Mouse (Mus musculus): ENCODE measurements around the gene Ephb2. TPM values are rescaled to one million over a fixed set of nuclear protein-coding genes. Genes with fewer than 3 reads are reported as not detected.

The Ephb2 gene
- total and polyA plus RNA-seq, 2 experiments from 2014 or later = 15.6 to 202 TPM

DNA sequence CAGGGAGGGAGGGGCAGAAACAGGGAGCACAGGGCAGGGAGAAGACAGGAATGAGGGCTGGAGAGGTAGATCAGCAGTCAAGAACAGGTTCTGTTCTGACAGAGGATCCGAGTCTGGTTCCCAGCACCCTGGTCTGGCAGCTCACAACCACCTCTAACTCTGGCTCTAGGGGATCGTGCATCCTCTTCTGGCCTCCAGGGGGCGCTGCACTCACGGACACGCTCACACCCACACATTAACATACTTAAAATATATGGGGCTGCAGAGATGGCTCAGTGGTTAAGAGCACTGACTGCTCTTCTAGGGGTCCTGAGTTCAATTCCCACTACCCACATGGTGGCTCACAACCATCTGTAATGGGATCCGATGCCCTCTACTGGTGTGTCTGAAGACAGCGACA lies 24.2 kb upstream of the Ephb2 start:
- Histone ChIP-seq H3K27ac (ENCODE audit: low read depth, low read length) (no peak overlapping the region), H3K4me2 (ENCODE audit: low read depth, low read length, poor library complexity, severe bottlenecking) (no peak overlapping the region), H3K36me3 (ENCODE audit: insufficient read depth, low read length) (no peaks in the 10 kb centered on the region), H3K27me3 (ENCODE audit: insufficient read depth, low read length) (no peaks in the 10 kb centered on the region), H3K4me3 (ENCODE audit: low read depth, low read length) (no peak overlapping the region), H3K9ac (replicated peaks; ENCODE audit: low read length, poor library complexity, severe bottlenecking) (no peak overlapping the region), H3K9me3 (ENCODE audit: low read length) (no peaks in the 10 kb centered on the region), H3K4me1 (ENCODE audit: insufficient read depth, low read length) (peaks cover 13% of the 10 kb centered on the region)
- TF ChIP-seq CTCF (IDR thresholded peaks at IDR 0.05) = no peak
- ATAC-seq (ENCODE audit: low FRiP score) = no peak
- 86% methylated on average over 7 of the region's 7 CpGs for WGBS
- no peak for DNase-seq (ENCODE audit: low spot score)

- ATAC-seq (ENCODE audit: low FRiP score) (no peak), DNase-seq (ENCODE audit: low spot score) (no peak)
- H3K27me3 ChIP-seq (ENCODE audit: insufficient read depth, low read length) = no peaks in the 10 kb centered on the region
- no peak overlapping the region for H3K27ac ChIP-seq (ENCODE audit: low read depth, low read length)
- H3K4me1 ChIP-seq (ENCODE audit: insufficient read depth, low read length) = no peaks in the 10 kb centered on the region
- H3K4me2 ChIP-seq (ENCODE audit: low read depth, low read length, poor library complexity, severe bottlenecking) = no peak overlapping the region
- H3K36me3 ChIP-seq (ENCODE audit: insufficient read depth, low read length) = no peaks in the 10 kb centered on the region
- no peaks in the 10 kb centered on the region for H3K9me3 ChIP-seq (ENCODE audit: low read length)
- peak; percentile 50; the same call in 1 of the 2 replicates for TF ChIP-seq CTCF (IDR thresholded peaks at IDR 0.05)
- no peak overlapping the region for H3K4me3 ChIP-seq (ENCODE audit: low read depth, low read length)
- WGBS = 23% methylated on average over 6 of the region's 6 CpGs
- H3K9ac ChIP-seq (replicated peaks; ENCODE audit: low read length, poor library complexity, severe bottlenecking) = no peak overlapping the region
Measured at GRCm38 (mm10) chr4:136855081-136855480, 19.3 kb upstream of the Ephb2 start.

- H3K36me3 ChIP-seq (ENCODE audit: insufficient read depth, low read length) = no peaks in the 10 kb centered on the region
- 87% methylated on average over 12 of the region's 12 CpGs for WGBS
- H3K27ac ChIP-seq (ENCODE audit: low read depth, low read length) = no peak overlapping the region
- no peak overlapping the region for H3K4me3 ChIP-seq (ENCODE audit: low read depth, low read length)
- H3K4me2 ChIP-seq (ENCODE audit: low read depth, low read length, poor library complexity, severe bottlenecking) = no peak overlapping the region
- TF ChIP-seq CTCF (IDR thresholded peaks at IDR 0.05) = no peak
- no peak for ATAC-seq (ENCODE audit: low FRiP score)
- no peaks in the 10 kb centered on the region for H3K4me1 ChIP-seq (ENCODE audit: insufficient read depth, low read length)
- H3K27me3 ChIP-seq (ENCODE audit: insufficient read depth, low read length) = no peaks in the 10 kb centered on the region
- DNase-seq (ENCODE audit: low spot score) = no peak
- no peaks in the 10 kb centered on the region for H3K9me3 ChIP-seq (ENCODE audit: low read length)
- no peak overlapping the region for H3K9ac ChIP-seq (replicated peaks; ENCODE audit: low read length, poor library complexity, severe bottlenecking)
Measured at GRCm38 (mm10) chr4:136852989-136853388, 17.2 kb upstream of the Ephb2 start.

GRCm38 (mm10) chr4:136852119-136852518 lies 16.3 kb upstream of the Ephb2 start:
- Histone ChIP-seq H3K9me3 (ENCODE audit: low read length) (no peaks in the 10 kb centered on the region), H3K9ac (replicated peaks; ENCODE audit: low read length, poor library complexity, severe bottlenecking) (no peak overlapping the region), H3K27me3 (ENCODE audit: insufficient read depth, low read length) (no peaks in the 10 kb centered on the region), H3K36me3 (ENCODE audit: insufficient read depth, low read length) (no peaks in the 10 kb centered on the region), H3K4me1 (ENCODE audit: insufficient read depth, low read length) (no peaks in the 10 kb centered on the region), H3K27ac (ENCODE audit: low read depth, low read length) (no peak overlapping the region), H3K4me2 (ENCODE audit: low read depth, low read length, poor library complexity, severe bottlenecking) (no peak overlapping the region), H3K4me3 (ENCODE audit: low read depth, low read length) (no peak overlapping the region)
- ATAC-seq (ENCODE audit: low FRiP score) (no peak), DNase-seq (ENCODE audit: low spot score) (no peak)
- WGBS = 65% methylated on average over 5 of the region's 5 CpGs
- TF ChIP-seq CTCF (IDR thresholded peaks at IDR 0.05) = no peak

DNA sequence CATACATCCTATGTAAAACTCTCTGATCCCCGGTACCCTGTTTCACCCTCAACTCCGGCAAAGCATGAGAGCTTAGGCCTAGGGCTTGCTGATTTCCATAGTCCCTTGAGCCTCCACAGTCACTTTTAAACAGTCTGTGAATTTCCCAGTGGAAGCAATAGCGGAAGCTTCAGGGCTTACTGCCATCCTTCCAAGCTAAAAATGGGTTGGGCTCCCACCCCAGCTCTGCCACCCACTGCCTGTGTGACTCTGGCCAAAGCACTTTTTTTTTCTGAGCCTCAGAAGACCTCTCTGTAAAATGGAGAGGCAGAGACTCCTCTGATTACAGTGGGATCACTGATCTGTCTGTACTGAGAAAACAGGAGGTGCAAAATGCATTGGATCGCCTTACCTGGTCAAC lies 12.8 kb upstream of the Ephb2 start:
- Histone ChIP-seq H3K27me3 (ENCODE audit: insufficient read depth, low read length) (no peaks in the 10 kb centered on the region), H3K36me3 (ENCODE audit: insufficient read depth, low read length) (no peaks in the 10 kb centered on the region), H3K27ac (ENCODE audit: low read depth, low read length) (no peak overlapping the region), H3K9ac (replicated peaks; ENCODE audit: low read length, poor library complexity, severe bottlenecking) (no peak overlapping the region), H3K4me2 (ENCODE audit: low read depth, low read length, poor library complexity, severe bottlenecking) (no peak overlapping the region), H3K9me3 (ENCODE audit: low read length) (no peaks in the 10 kb centered on the region), H3K4me1 (ENCODE audit: insufficient read depth, low read length) (no peaks in the 10 kb centered on the region), H3K4me3 (ENCODE audit: low read depth, low read length) (no peak overlapping the region)
- no peak for TF ChIP-seq CTCF (IDR thresholded peaks at IDR 0.05)
- ATAC-seq (ENCODE audit: low FRiP score) = no peak
- DNase-seq (ENCODE audit: low spot score) = no peak
- 53% methylated on average over 4 of the region's 4 CpGs for WGBS

DNA sequence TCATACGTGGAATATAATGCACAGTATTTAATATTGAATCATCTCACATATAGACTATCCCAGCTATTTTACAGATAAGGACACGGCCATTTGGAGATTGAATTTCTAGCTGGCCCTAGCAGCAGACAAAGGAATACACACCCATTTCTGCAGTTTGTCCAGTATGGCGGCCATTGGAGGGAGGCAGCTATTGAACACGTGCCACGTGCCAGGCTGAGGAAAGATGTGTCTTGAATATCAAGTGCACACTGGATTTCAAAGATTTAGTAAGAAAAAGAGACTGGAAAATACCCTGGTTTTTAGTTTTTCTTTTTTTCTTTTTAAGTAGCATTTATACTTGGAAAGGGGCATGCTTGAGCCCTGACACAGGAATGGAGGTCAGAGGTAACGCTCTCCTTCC lies 11.4 kb upstream of the Ephb2 start:
- Histone ChIP-seq H3K27ac (ENCODE audit: low read depth, low read length) (no peak overlapping the region), H3K9ac (replicated peaks; ENCODE audit: low read length, poor library complexity, severe bottlenecking) (no peak overlapping the region), H3K4me1 (ENCODE audit: insufficient read depth, low read length) (no peaks in the 10 kb centered on the region), H3K27me3 (ENCODE audit: insufficient read depth, low read length) (no peaks in the 10 kb centered on the region), H3K4me3 (ENCODE audit: low read depth, low read length) (no peak overlapping the region), H3K4me2 (ENCODE audit: low read depth, low read length, poor library complexity, severe bottlenecking) (no peak overlapping the region), H3K36me3 (ENCODE audit: insufficient read depth, low read length) (no peaks in the 10 kb centered on the region), H3K9me3 (ENCODE audit: low read length) (no peaks in the 10 kb centered on the region)
- ATAC-seq (ENCODE audit: low FRiP score) (no peak), DNase-seq (ENCODE audit: low spot score) (peak; percentile 29)
- WGBS = 52% methylated on average over 6 of the region's 6 CpGs
- no peak for TF ChIP-seq CTCF (IDR thresholded peaks at IDR 0.05)

Data from midbrain, postnatal 0 days (tissue).